Mouse (Mus musculus) lung, embryonic 14.5 days (tissue): ENCODE measurements around the gene Actr3. TPM values are rescaled to one million over a fixed set of nuclear protein-coding genes. Genes with fewer than 3 reads are reported as not detected.

Experiments used
- ATAC-seq: fragments of 200-750 bp; cut with Nextera tagmentation; 2 replicates; pipeline ENCODE4 v1.8.0; 2017; ENCODE audit warnings: mild to moderate bottlenecking, moderate TSS enrichment, moderate library complexity; ENCODE audit not compliant: insufficient read depth
- DNase-seq: peaks from one replicate; pipeline ENCODE4 v3.0.0-alpha.2; 2015
- H3K27ac ChIP-seq: fragments of 300-500 bp; sonication (generic); 2 replicates; pipeline ENCODE4 v1.5.1; 2014; ENCODE audit warnings: low read depth, mild to moderate bottlenecking, moderate library complexity
- H3K27me3 ChIP-seq: fragments of 300-500 bp; sonication (generic); 2 replicates; pipeline ENCODE4 v1.6.1; 2014; ENCODE audit warnings: low read length, control low read depth; ENCODE audit not compliant: insufficient read depth
- H3K36me3 ChIP-seq: fragments of 300-500 bp; sonication (generic); 2 replicates; pipeline ENCODE4 v1.6.1; 2014; ENCODE audit warnings: control low read depth; ENCODE audit not compliant: insufficient read depth
- H3K4me1 ChIP-seq: fragments of 300-500 bp; sonication (generic); 2 replicates; pipeline ENCODE4 v1.6.1; 2014; ENCODE audit warnings: antibody characterized with exemption, control low read depth; ENCODE audit not compliant: insufficient read depth
- H3K4me2 ChIP-seq: fragments of 300-500 bp; sonication (generic); 2 replicates; pipeline ENCODE4 v1.6.1; 2014; ENCODE audit warnings: mild to moderate bottlenecking
- H3K4me3 ChIP-seq: fragments of 300-500 bp; sonication (generic); 2 replicates; pipeline ENCODE4 v1.5.1; 2014; ENCODE audit warnings: low read depth, low read length
- H3K9ac ChIP-seq: fragments of 300-500 bp; sonication (generic); 2 replicates; pipeline ENCODE4 v1.6.1; 2014
- H3K9me3 ChIP-seq: fragments of 300-500 bp; sonication (generic); 2 replicates; pipeline ENCODE4 v1.6.1; 2016; ENCODE audit warnings: low read depth, low read length, control low read depth
- CTCF ChIP-seq: IDR thresholded peaks from 2 replicates; pipeline ENCODE4 v1.5.1; 2016; ENCODE audit warnings: antibody characterized with exemption, low read depth
- WGBS: fragments of 180-500 bp; shearing (Covaris S2); extraction: QIAGEN DNeasy Blood & Tissue Kit; methylation state at CpG from one replicate; pipeline ENCODE4 v1.1.7; 2014; 5-methylcytosine and 5-hydroxymethylcytosine counted together
- polyA plus RNA-seq: library from polyadenylated mRNA; unstranded; fragments of >200 nt; fragmentation: Nextera tagmentation; extraction: Ambion mirVana; gene quantifications from 2 replicates; pipeline ENCODE4 v1.2.1, GENCODE M21; 2014

Gene Actr3
- polyA plus RNA-seq, 1 experiment from 2014 or later, result 342 TPM

GRCm38 (mm10) chr1:125458531-125458930 lies 23.0 kb upstream of the Actr3 start:
- peak; percentile 61 for DNase-seq
- no peaks in the 10 kb centered on the region for H3K9me3 ChIP-seq
- H3K36me3 ChIP-seq, result no peaks in the 10 kb centered on the region
- no peak for TF ChIP-seq CTCF
- no peaks in the 10 kb centered on the region for H3K27me3 ChIP-seq
- no peak overlapping the region for H3K9ac ChIP-seq
- 51% methylated on average over 5 of the region's 5 CpGs for WGBS
- H3K4me3 ChIP-seq, result no peak overlapping the region
- H3K4me1 ChIP-seq, result no peaks in the 10 kb centered on the region; the same call in 1 of the 2 replicates
- ATAC-seq, result 0 out of 2 replicates have a peak, but pooled peaks have one; percentile 55
- no peak overlapping the region for H3K4me2 ChIP-seq
- no peak overlapping the region for H3K27ac ChIP-seq

- H3K4me3 ChIP-seq, result no peak overlapping the region
- no peak for DNase-seq
- no peaks in the 10 kb centered on the region for H3K36me3 ChIP-seq
- no peaks in the 10 kb centered on the region for H3K27me3 ChIP-seq
- H3K9ac ChIP-seq, result no peak overlapping the region
- no peaks in the 10 kb centered on the region for H3K9me3 ChIP-seq
- 75% methylated on average over 2 of the region's 2 CpGs for WGBS
- H3K27ac ChIP-seq, result no peak overlapping the region
- H3K4me2 ChIP-seq, result no peak overlapping the region
- TF ChIP-seq CTCF, result no peak
- no peaks in the 10 kb centered on the region; the same call in 1 of the 2 replicates for H3K4me1 ChIP-seq
- no peak for ATAC-seq
Observed at GRCm38 (mm10) chr1:125455128-125455527, 19.6 kb upstream of the Actr3 start.

GRCm38 (mm10) chr1:125450282-125451000 lies 14.9 kb upstream of the Actr3 start:
- H3K4me2 ChIP-seq, result no peak overlapping the region
- ATAC-seq (no peak), DNase-seq (no peak)
- H3K36me3 ChIP-seq, result no peaks in the 10 kb centered on the region
- H3K27me3 ChIP-seq, result no peaks in the 10 kb centered on the region
- H3K27ac ChIP-seq, result no peak overlapping the region
- no peaks in the 10 kb centered on the region for H3K4me1 ChIP-seq
- 79% methylated on average over 4 of the region's 4 CpGs for WGBS
- no peaks in the 10 kb centered on the region for H3K9me3 ChIP-seq
- no peak overlapping the region for H3K9ac ChIP-seq
- TF ChIP-seq CTCF, result no peak
- no peak overlapping the region for H3K4me3 ChIP-seq

- Histone ChIP-seq H3K36me3 (no peaks in the 10 kb centered on the region), H3K4me1 (no peaks in the 10 kb centered on the region), H3K27ac (no peak overlapping the region), H3K4me3 (no peak overlapping the region), H3K4me2 (no peak overlapping the region), H3K9ac (no peak overlapping the region), H3K27me3 (no peaks in the 10 kb centered on the region), H3K9me3 (no peaks in the 10 kb centered on the region)
- ATAC-seq, result no peak
- DNase-seq, result no peak
- no peak for TF ChIP-seq CTCF
Observed at GRCm38 (mm10) chr1:125447926-125448325, 12.4 kb upstream of the Actr3 start.

GRCm38 (mm10) chr1:125441679-125442078 lies 6.2 kb upstream of the Actr3 start:
- peak; percentile 73; the same call in 1 of the 2 replicates for ATAC-seq
- no peaks in the 10 kb centered on the region for H3K4me1 ChIP-seq
- no peak overlapping the region for H3K9ac ChIP-seq
- no peaks in the 10 kb centered on the region for H3K27me3 ChIP-seq
- peak overlapping the region; percentile 30; the same call in 1 of the 2 replicates for H3K4me2 ChIP-seq
- TF ChIP-seq CTCF, result no peak
- no peak overlapping the region for H3K4me3 ChIP-seq
- WGBS, result 39% methylated on average over 7 of the region's 7 CpGs
- H3K9me3 ChIP-seq, result no peaks in the 10 kb centered on the region
- H3K36me3 ChIP-seq, result no peaks in the 10 kb centered on the region
- H3K27ac ChIP-seq, result no peak overlapping the region; the same call in 1 of the 2 replicates
- peak; percentile 51 for DNase-seq

- 70% methylated on average over 6 of the region's 6 CpGs for WGBS
- H3K27ac ChIP-seq, result no peak overlapping the region; the same call in 1 of the 2 replicates
Observed at GRCm38 (mm10) chr1:125441251-125441650, 5.7 kb upstream of the Actr3 start.

GRCm38 (mm10) chr1:125439556-125439955 lies 4.0 kb upstream of the Actr3 start:
- Histone ChIP-seq H3K36me3 (no peaks in the 10 kb centered on the region), H3K4me2 (no peak overlapping the region), H3K9me3 (no peaks in the 10 kb centered on the region), H3K9ac (no peak overlapping the region), H3K27me3 (no peaks in the 10 kb centered on the region), H3K4me3 (no peak overlapping the region), H3K4me1 (peaks cover 6% of the 10 kb centered on the region; the same call in 1 of the 2 replicates), H3K27ac (no peak overlapping the region)
- no peak for TF ChIP-seq CTCF
- no peak for ATAC-seq
- no peak for DNase-seq
- WGBS, result 85% methylated on average over 3 of the region's 3 CpGs

More at GRCm38 (mm10) chr1:125441251-125441650, 5.7 kb upstream of the Actr3 start:
- ATAC-seq (no peak), DNase-seq (no peak)
- peaks cover 3% of the 10 kb centered on the region; the same call in 1 of the 2 replicates for H3K4me1 ChIP-seq
- H3K36me3 ChIP-seq, result no peaks in the 10 kb centered on the region
- no peak for TF ChIP-seq CTCF
- no peak overlapping the region for H3K9ac ChIP-seq
- H3K27me3 ChIP-seq, result no peaks in the 10 kb centered on the region
- no peaks in the 10 kb centered on the region for H3K9me3 ChIP-seq
- no peak overlapping the region for H3K4me3 ChIP-seq
- no peak overlapping the region for H3K4me2 ChIP-seq
